Mouse (Mus musculus): Measurements from ENCODE around the gene Eif6.

Gene Eif6

GRCm38 (mm10) chr2:155823722-155824121 is 3.0 kb downstream of the Eif6 start:
- DNase-seq (ENCODE audit: low spot score): no peak

DNA sequence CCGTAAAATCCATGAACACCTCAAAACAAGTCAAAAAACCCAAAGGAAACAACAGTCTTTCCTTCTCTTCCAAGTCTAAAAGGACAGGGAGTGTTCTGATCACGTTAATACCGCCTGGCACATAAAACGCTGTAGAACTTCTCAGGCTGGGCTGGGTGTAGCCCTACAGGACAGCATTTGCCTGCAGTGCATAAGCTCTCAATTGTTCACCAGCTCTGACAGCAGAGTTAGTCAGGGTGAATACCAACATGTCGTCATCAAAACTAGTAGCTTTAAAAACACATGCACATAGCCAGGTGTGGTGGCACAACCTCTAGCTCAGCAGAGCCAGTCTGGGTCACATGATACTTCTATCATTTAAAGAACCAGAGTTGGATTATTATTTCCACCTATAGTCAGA is 5.9 kb downstream of the Eif6 start:
- DNase-seq (ENCODE audit: low spot score): no peak

GRCm38 (mm10) chr2:155819449-155820251 is 7.1 kb downstream of the Eif6 start:
- DNase-seq (ENCODE audit: low spot score): no peak

DNA sequence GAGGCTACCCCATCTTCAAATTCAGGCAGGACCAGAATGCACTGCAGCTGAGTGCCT is 7.5 kb downstream of the Eif6 start, which contains the start of gene BC029722:
TSS of gene BC029722 (minus strand) at position 35 of the 57 bp plus-strand sequence.
- DNase-seq (ENCODE audit: low spot score): no peak

DNA sequence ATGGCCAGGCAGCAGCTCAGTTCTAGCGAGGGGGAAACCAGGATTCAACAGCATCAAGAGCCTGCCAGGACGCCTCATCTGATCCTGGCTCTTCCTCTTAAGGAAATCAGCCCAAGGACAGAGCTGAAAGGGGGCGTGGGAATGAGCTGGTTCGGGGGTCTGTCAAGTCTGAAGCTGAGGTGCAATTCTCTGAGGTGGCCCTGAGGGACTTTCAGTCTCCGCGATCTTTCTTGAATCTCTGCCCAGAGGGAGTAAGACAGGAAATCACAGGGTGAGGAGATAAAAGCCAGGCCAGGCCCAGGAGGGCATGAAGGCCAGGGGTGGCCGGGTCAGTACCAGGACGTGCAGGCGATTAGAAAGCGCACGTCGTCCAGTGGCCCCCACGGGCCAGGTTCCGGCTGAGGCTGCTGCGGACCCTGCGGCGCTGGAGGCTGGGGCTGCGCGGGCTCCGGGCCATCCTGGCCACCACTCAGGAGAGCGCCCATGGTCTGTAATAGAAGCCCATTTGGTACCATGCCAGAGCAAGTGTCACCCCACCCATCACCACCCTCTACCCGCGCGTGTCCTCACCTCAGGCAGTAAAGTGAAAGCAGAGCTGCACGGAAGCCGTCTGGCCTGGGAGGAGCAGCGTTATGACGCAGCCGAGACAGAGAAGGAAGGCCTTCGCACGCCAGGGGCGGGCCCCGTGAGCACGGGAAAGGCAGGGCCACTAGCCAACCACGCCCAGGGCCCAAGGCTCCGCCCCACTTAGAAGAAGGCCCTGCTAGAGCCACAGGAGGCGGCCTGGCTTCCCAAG is 7.9 kb downstream of the Eif6 start:
- peak; percentile 96 for DNase-seq (ENCODE audit: low spot score)

DNA sequence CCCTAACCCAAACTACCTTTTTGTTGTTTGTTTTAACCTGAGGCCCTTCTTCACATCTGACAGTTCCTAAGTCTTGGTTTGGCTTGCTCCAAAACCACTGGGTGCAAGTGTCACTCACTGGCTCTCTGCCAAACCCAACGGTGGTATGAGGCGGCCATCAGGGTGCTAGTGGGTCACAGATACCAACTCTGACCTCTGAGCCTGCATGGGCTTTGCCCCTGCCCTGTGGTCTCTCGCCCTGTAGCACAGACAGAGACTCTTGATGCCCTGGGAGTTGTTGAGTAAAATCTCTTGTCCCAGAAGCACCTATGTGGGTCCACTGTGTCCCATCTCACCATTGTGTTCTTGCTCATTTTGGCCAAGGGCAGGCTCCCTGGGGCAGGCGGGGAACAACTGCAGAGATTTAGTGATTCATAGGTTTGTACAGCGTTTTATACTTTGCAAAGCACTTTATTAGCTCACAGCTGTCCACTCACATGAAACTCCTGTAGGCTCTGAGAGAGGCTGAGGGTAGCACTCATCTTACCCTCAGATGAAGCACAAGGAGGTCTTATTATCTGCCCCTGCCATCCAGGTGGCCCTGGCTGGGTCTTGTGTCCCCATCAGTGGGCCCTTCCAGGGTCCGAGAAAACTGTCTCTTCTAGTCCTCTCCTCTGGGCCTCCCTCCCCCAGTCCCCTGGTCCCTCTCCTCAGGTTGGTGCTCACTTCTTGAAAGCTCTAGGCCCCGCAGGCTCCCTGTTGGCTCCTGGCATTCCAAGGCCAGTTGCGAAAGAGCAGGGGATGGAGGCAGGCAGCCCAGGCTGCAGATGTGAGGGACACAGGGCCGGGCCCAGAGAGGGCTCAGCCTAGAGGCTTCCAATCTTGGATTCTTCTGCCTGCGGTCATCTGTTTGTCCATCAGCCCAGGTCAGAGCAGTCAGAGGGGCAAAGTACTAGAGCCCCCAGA is 9.2 kb downstream of the Eif6 start:
- no peak for DNase-seq (ENCODE audit: low spot score)

DNA sequence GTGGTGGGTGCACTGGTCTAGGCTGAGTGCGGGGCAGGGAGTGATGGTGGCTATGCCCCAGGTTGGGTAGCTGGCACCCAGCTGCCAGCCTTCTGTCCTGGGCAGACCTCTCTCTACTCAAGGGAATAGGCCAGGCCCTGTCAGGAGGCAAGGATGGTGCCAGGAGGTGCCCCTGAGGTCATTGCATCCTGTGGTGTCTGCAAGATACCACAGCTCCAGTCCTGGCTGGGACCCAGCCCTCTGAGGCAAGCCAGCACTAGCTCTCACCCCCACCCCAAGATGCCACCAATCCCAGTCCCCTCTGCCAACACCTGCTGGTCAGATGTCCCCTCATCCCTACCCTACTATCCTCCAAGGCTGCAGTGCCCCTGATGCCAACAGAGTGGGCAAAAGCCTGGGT is 10.5 kb downstream of the Eif6 start:
- no peak for DNase-seq (ENCODE audit: low spot score)

DNA sequence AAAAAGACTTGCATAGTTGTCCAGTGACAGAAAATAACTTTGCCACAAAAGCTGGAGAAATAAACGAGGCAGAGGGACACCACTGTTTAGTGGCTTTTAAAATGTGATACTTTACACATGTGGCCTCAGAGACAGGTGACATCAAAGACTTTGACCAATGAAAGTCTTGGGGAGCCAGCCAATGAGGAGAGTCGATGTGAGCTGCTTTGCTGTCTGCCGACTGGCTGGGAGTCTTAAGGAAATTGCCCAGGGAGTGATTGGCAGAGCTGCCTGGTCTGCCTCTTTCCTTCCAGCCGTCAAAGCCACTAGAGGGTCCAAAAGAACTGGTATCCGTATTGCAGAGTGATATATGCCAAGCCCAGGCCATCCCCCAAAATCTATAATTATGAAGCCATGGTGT is 11.9 kb downstream of the Eif6 start:
- DNase-seq (ENCODE audit: low spot score): no peak

GRCm38 (mm10) chr2:155812637-155813036 is 14.1 kb downstream of the Eif6 start:
- DNase-seq (ENCODE audit: low spot score): no peak

DNA sequence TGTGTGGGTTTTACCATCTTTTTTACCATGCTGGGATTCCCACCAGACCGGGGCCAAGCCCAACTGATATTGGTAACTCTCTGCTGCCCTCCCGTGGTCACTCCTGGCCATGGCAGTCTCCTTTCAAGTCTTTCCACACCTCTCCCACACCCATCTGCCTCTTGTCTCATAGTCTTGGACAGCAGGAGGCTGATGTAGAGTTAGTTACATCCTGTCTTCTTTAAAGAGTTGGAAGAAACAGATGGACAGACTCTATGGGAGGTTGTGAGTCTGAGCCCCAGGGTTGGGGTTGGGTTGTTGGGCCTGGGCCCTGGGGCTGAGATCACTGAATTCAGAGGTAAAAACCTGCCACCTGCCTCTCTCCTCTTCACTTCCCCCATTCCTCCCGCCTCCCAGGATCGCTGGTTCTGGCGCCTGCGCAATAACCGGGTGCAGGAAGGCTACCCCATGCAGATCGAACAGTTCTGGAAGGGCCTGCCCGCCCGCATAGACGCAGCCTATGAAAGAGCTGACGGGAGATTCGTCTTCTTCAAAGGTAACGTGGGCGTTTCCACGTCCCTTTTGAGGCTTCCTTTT is 14.8 kb downstream of the Eif6 start:
- peak; percentile 72 for DNase-seq (ENCODE audit: low spot score)

- DNase-seq (ENCODE audit: low spot score): no peak
These were observed 17.1 kb downstream of the Eif6 start for GRCm38 (mm10) chr2:155809620-155810019.

GRCm38 (mm10) chr2:155807408-155807807 is 19.3 kb downstream of the Eif6 start:
- DNase-seq (ENCODE audit: low spot score): no peak

GRCm38 (mm10) chr2:155806548-155806947 is 20.2 kb downstream of the Eif6 start:
- DNase-seq (ENCODE audit: low spot score): peak; percentile 67

DNA sequence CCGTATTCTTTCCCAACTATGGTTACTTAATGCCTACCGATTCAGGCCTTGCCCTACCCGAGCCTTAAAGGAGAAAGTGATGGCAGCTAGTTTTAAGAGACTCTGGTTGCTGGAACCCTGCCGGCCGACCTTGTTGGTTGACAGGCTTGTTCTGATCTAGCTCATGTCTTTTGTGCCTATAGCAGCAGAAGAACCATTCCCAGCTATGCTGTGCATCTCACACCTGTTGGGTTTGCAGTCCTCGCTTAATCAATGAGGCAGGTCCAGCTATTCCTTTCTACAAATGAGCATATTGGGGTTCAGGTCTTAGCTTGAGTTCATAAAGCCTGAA is 20.8 kb downstream of the Eif6 start:
- DNase-seq (ENCODE audit: low spot score): no peak

- peak; percentile 35 for DNase-seq (ENCODE audit: low spot score)
These were observed 21.3 kb downstream of the Eif6 start for GRCm38 (mm10) chr2:155805231-155805924.

DNA sequence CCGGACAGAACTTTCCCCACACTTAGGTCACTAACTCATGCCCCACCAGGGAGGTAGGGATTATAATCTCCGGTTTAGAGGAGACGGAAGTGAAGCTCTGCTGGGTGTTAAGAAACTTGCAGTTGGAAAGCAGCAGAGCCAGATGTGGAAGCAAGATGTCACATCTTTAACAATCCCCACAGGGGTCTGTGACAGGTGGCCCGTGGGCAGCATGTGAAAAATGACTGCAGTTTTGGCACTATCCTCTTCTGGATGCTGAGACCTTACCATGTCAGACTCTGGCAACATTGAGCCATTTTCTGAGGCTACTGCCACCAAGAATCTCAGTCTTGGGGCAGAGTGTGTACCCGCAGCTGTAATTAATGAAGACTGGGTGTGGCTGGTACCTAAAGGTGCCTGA is 22.7 kb downstream of the Eif6 start:
- no peak for DNase-seq (ENCODE audit: low spot score)

DNA sequence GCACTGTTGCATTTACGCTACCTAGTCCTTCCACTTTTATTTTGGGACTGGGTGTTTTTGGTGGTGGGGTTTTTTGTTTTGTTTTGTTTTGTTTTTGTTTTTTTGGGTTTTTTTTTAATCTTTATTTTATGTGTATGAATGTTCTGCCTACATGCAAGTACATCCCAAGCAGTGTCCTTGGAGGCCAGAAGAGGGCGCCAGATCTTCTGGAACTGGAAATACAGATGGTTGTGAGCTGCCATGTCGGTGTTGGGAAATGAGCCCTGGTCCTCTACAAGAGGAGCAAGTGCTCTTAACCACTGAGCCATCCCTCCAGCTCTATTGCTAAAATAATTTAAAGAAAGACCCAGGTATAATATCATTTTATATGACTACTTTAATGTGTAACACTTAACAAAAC is 24.0 kb downstream of the Eif6 start:
- DNase-seq (ENCODE audit: low spot score): no peak

GRCm38 (mm10) chr2:155798613-155799012 is 28.1 kb downstream of the Eif6 start:
- DNase-seq (ENCODE audit: low spot score): no peak

GRCm38 (mm10) chr2:155794674-155795445 is 31.9 kb downstream of the Eif6 start:
- DNase-seq (ENCODE audit: low spot score): no peak

GRCm38 (mm10) chr2:155792899-155793298 is 33.8 kb downstream of the Eif6 start:
- DNase-seq (ENCODE audit: low spot score): no peak
